Comparison of ENCODE assay signal across 19 mouse cellular contexts in genomic region chr16:73498636-73499208, GRCm38 (mm10).
DNase-seq lines count a peak whose midpoint lies in the region; ATAC-seq lines count a peak whose summit lies in the region.
"Had no signal": no experiment of that assay in that cellular context is flagged by ENCODE, and none has a peak within 500 bp of the region (broad histone marks: within the 10 kb centered on the region; RNA-seq: fewer than 3 reads in every experiment).

No protein-coding gene starts in this region.

- WGBS in midbrain, embryonic 11.5 days, result 59% methylated on average over 1 of the region's 1 CpGs
- 67% methylated on average over 1 of the region's 1 CpGs for WGBS in midbrain, embryonic 10.5 days
- 35% methylated on average over 1 of the region's 1 CpGs for WGBS in hindbrain, embryonic 11.5 days
- 50% methylated on average over 1 of the region's 1 CpGs for WGBS in midbrain, embryonic 12.5 days

- H3K36me3 ChIP-seq in midbrain, embryonic 11.5 days (ENCODE audit: control insufficient read depth, insufficient read depth, low read length), result no peaks in the 10 kb centered on the region
- H3K36me3 ChIP-seq in midbrain, embryonic 10.5 days, result no peaks in the 10 kb centered on the region
- H3K36me3 ChIP-seq in hindbrain, embryonic 11.5 days (ENCODE audit: control insufficient read depth, insufficient read depth, low read length), result no peaks in the 10 kb centered on the region
- no peaks in the 10 kb centered on the region for H3K36me3 ChIP-seq in midbrain, embryonic 12.5 days
- H3K36me3 ChIP-seq: heart, embryonic 15.5 days; liver, embryonic 15.5 days had no signal

- no peak overlapping the region for H3K4me3 ChIP-seq in midbrain, embryonic 11.5 days (ENCODE audit: low read depth, low read length)
- no peak overlapping the region for H3K4me3 ChIP-seq in midbrain, embryonic 10.5 days
- no peak overlapping the region for H3K4me3 ChIP-seq in hindbrain, embryonic 11.5 days (ENCODE audit: low read depth, low read length)
- H3K4me3 ChIP-seq in midbrain, embryonic 12.5 days, result no peak overlapping the region
- H3K4me3 ChIP-seq: heart, embryonic 15.5 days; liver, embryonic 15.5 days; megakaryocyte, embryonic 14.5 days had no signal

- peak; percentile 84 for ATAC-seq in midbrain, embryonic 11.5 days (ENCODE audit: low FRiP score)
- peak; percentile 84 for ATAC-seq in hindbrain, embryonic 11.5 days (ENCODE audit: low FRiP score)
- peak; percentile 87 for ATAC-seq in midbrain, embryonic 12.5 days (ENCODE audit: low FRiP score, low read depth)

- no peaks in the 10 kb centered on the region for H3K9me3 ChIP-seq in midbrain, embryonic 11.5 days (ENCODE audit: control insufficient read depth, low read length)
- H3K9me3 ChIP-seq in midbrain, embryonic 10.5 days (replicated peaks), result no peaks in the 10 kb centered on the region
- no peaks in the 10 kb centered on the region for H3K9me3 ChIP-seq in hindbrain, embryonic 11.5 days (ENCODE audit: control insufficient read depth, low read length)
- H3K9me3 ChIP-seq in midbrain, embryonic 12.5 days, result no peaks in the 10 kb centered on the region
- H3K9me3 ChIP-seq: heart, embryonic 15.5 days; liver, embryonic 15.5 days had no signal

- DNase-seq in midbrain, embryonic 11.5 days (ENCODE audit: low spot score, missing footprints), result no peak
- DNase-seq in midbrain, embryonic 10.5 days (ENCODE audit: low spot score), result no peak
- peak; percentile 22 for DNase-seq in hindbrain, embryonic 11.5 days (ENCODE audit: low spot score)
- no peak for DNase-seq in heart, adult 9 months (ENCODE audit: low spot score in 2 of 2)
- no peak for DNase-seq in retina, embryonic 14.5 days (ENCODE audit: low spot score)
- DNase-seq in kidney, adult 8-10 months, result no peak
- DNase-seq: B cell, adult 2 months; cerebellum, adult 18-20 months; gastrocnemius, postnatal 10 days; heart, adult 18-20 months; kidney, adult 2 months; kidney, postnatal 25 days; lung, postnatal 10 days; retina, postnatal 1 day; thymus, postnatal 36 days had no signal

- no peaks in the 10 kb centered on the region for H3K4me1 ChIP-seq in midbrain, embryonic 11.5 days (ENCODE audit: control insufficient read depth, insufficient read depth, low read length)
- peaks cover 8% of the 10 kb centered on the region; the same call in 1 of the 2 replicates for H3K4me1 ChIP-seq in midbrain, embryonic 10.5 days
- H3K4me1 ChIP-seq in hindbrain, embryonic 11.5 days (replicated peaks; ENCODE audit: control insufficient read depth, insufficient read depth, low read length), result no peaks in the 10 kb centered on the region
- no peaks in the 10 kb centered on the region; the same call in 1 of the 2 replicates for H3K4me1 ChIP-seq in midbrain, embryonic 12.5 days
- H3K4me1 ChIP-seq: liver, embryonic 15.5 days; megakaryocyte, embryonic 14.5 days had no signal

- no peak overlapping the region for H3K27ac ChIP-seq in midbrain, embryonic 11.5 days (ENCODE audit: low read depth, low read length)
- no peak overlapping the region for H3K27ac ChIP-seq in midbrain, embryonic 10.5 days (replicated peaks)
- H3K27ac ChIP-seq in hindbrain, embryonic 11.5 days (ENCODE audit: low read depth, low read length), result no peak overlapping the region
- H3K27ac ChIP-seq in midbrain, embryonic 12.5 days (replicated peaks), result no peak overlapping the region
- H3K27ac ChIP-seq: heart, embryonic 15.5 days; liver, embryonic 15.5 days had no signal

- no peaks in the 10 kb centered on the region for H3K27me3 ChIP-seq in midbrain, embryonic 11.5 days (ENCODE audit: control insufficient read depth, insufficient read depth, low read length)
- no peaks in the 10 kb centered on the region for H3K27me3 ChIP-seq in midbrain, embryonic 10.5 days (ENCODE audit: low read depth, poor library complexity, severe bottlenecking)
- no peaks in the 10 kb centered on the region for H3K27me3 ChIP-seq in hindbrain, embryonic 11.5 days (ENCODE audit: control insufficient read depth, insufficient read depth, low read length)
- no peaks in the 10 kb centered on the region for H3K27me3 ChIP-seq in midbrain, embryonic 12.5 days
- H3K27me3 ChIP-seq: heart, embryonic 15.5 days; liver, embryonic 15.5 days; megakaryocyte, embryonic 14.5 days had no signal

- H3K4me2 ChIP-seq in midbrain, embryonic 11.5 days, result no peak overlapping the region
- no peak overlapping the region for H3K4me2 ChIP-seq in hindbrain, embryonic 11.5 days (replicated peaks; ENCODE audit: low read depth, low read length)
- no peak overlapping the region for H3K4me2 ChIP-seq in midbrain, embryonic 12.5 days (replicated peaks)
- H3K4me2 ChIP-seq: heart, embryonic 15.5 days; liver, embryonic 15.5 days had no signal

- no peak overlapping the region for H3K9ac ChIP-seq in midbrain, embryonic 11.5 days (ENCODE audit: low read length)
- no peak overlapping the region for H3K9ac ChIP-seq in hindbrain, embryonic 11.5 days (ENCODE audit: low read depth, low read length)
- H3K9ac ChIP-seq in midbrain, embryonic 12.5 days (replicated peaks), result no peak overlapping the region
- H3K9ac ChIP-seq: heart, embryonic 15.5 days; liver, embryonic 15.5 days had no signal
